Mouse (Mus musculus): Measurements from ENCODE around the gene Zfp945. TPM values are rescaled to one million over a fixed set of nuclear protein-coding genes. Genes with fewer than 3 reads are reported as not detected.

Zfp945 gene
- polyA plus RNA-seq, 1 experiment from 2014 or later = 22.3 TPM

Other genes starting within 250 kb of the Zfp945 start
- not detected in 2 replicates for gene Vmn2r113, start 75.8 kb upstream of the Zfp945 start, polyA plus RNA-seq (2015; fragmentation: Nextera tagmentation; extraction: Ambion mirVana)
- not detected in 2 replicates for gene Vmn2r-ps130, start 194.0 kb upstream of the Zfp945 start, polyA plus RNA-seq (2015; fragmentation: Nextera tagmentation; extraction: Ambion mirVana)

Data from forebrain, embryonic 15.5 days (tissue).